Mouse (Mus musculus): Measurements from ENCODE around the gene Fkbp5. TPM values are rescaled to one million over a fixed set of nuclear protein-coding genes. Genes with fewer than 3 reads are reported as not detected.
A peak's percentile ranks its signal among the peaks of the same experiment; 100 is the strongest.

Gene Fkbp5
- total and polyA plus RNA-seq, 3 experiments: 14.4 to 31.4 (median 22.6) TPM

DNA sequence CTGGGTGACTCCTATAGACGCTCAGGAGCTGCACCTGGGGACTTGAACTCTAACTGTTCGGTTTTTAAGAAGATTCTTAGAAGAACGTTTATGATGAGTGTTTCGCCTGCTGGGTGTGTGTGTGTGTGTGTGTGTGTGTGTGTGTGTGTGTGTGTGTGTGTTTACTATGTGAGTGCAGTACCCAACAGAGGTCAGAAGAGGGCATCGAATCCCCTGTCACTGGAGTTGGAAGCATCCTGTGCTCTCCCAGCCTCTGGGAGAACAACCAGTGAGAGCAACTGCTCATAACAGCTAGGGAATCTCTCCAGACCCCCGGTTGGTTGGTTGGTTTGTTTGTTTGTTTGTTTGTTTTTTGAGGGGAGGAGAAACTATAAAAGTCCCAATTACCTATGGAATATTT, 30.6 kb downstream of the Fkbp5 start:
- no peaks in the 10 kb centered on the region for H3K27me3 ChIP-seq (replicated peaks)
- peaks cover 0 to 5% of the 10 kb centered on the region in 2 experiments for H3K36me3 ChIP-seq (replicated peaks in 1 of 2; ENCODE audit: control insufficient read depth in 1 of 2, insufficient read depth in 1 of 2, low read length in 1 of 2)
- peaks cover 3% of the 10 kb centered on the region for H3K9me3 ChIP-seq (replicated peaks; ENCODE audit: low read length)
- TF ChIP-seq POLR2A (IDR thresholded peaks at IDR 0.05; ENCODE audit: low read depth, low read length) (no peak), ZNF384 (IDR thresholded peaks at IDR 0.05; ENCODE audit: low read depth, low read length) (no peak), SMC3 (IDR thresholded peaks at IDR 0.05; ENCODE audit: low read depth, low read length) (peak; percentile 12), ZC3H11A (IDR thresholded peaks at IDR 0.05; ENCODE audit: low read depth, low read length) (no peak), ZKSCAN1 (IDR thresholded peaks at IDR 0.05; ENCODE audit: borderline replicate concordance, low read depth, low read length) (no peak), MXI1 (IDR thresholded peaks at IDR 0.05; ENCODE audit: low read depth, low read length) (no peak), ETS1 (conservative IDR thresholded peaks at IDR 0.05; ENCODE audit: low read depth, low read length) (no peak), ZMIZ1 (IDR thresholded peaks at IDR 0.05; ENCODE audit: low read depth, low read length) (no peak), MAZ (IDR thresholded peaks at IDR 0.05; ENCODE audit: low read depth, low read length) (no peak), CTCF (conservative IDR thresholded peaks at IDR 0.05 in 1 of 2, IDR thresholded peaks at IDR 0.05 in 1 of 2; ENCODE audit: low read depth in 2 of 2, low read length in 2 of 2) (peak in 1 of 2 experiments; percentile 43; a peak in 2 of 4 replicates), JUND (conservative IDR thresholded peaks at IDR 0.05; ENCODE audit: low read depth, low read length) (no peak), TCF12 (IDR thresholded peaks at IDR 0.05; ENCODE audit: low read depth, low read length) (no peak), RAD21 (IDR thresholded peaks at IDR 0.05; ENCODE audit: low read depth, low read length) (peak; percentile 17), MYC (IDR thresholded peaks at IDR 0.05; ENCODE audit: low read depth, low read length) (no peak), GABPA (IDR thresholded peaks at IDR 0.05; ENCODE audit: insufficient replicate concordance, low read depth, low read length) (no peak), BHLHE40 (IDR thresholded peaks at IDR 0.05; ENCODE audit: low read depth, low read length) (no peak), NELFE (IDR thresholded peaks at IDR 0.05; ENCODE audit: low read depth, low read length) (no peak), KAT2A (IDR thresholded peaks at IDR 0.05; ENCODE audit: insufficient replicate concordance, low read length) (no peak)
- peaks cover 6% of the 10 kb centered on the region; the same call in 1 of the 2 replicates for H3K79me2 ChIP-seq (replicated peaks; ENCODE audit: control insufficient read depth, extremely low read depth, insufficient read depth, poor library complexity, severe bottlenecking)
- dilution Hi-C loops (cut with MboI; ENCODE audit: extremely low pct_ligation_motif_present, extremely low pct_unique_long_range_greater_than_20kb, low sequenced_read_pairs): no loop called here
- no peak overlapping the region for H3K27ac ChIP-seq (ENCODE audit: insufficient read depth, low read depth)
- H3K4me1 ChIP-seq (ENCODE audit: control insufficient read depth in 1 of 2, insufficient read depth in 2 of 2): peaks cover 5 to 37% of the 10 kb centered on the region in 2 experiments
- peak; percentile 43 for DNase-seq (ENCODE audit: extremely low read depth)
- no peak overlapping the region for H3K4me2 ChIP-seq (ENCODE audit: insufficient read depth, low read depth, poor library complexity, severe bottlenecking)
- in situ Hi-C loops (cut with MboI; ENCODE audit: low pct_ligation_motif_present, low pct_unique_long_range_greater_than_20kb, low sequenced_read_pairs): no loop called here
- no peak overlapping the region for H3K9ac ChIP-seq (ENCODE audit: insufficient read depth, low read depth)
- no peak overlapping the region for H3K4me3 ChIP-seq (replicated peaks in 1 of 3; ENCODE audit: low read depth in 2 of 3, low read length in 2 of 3, poor library complexity in 1 of 3)

DNA sequence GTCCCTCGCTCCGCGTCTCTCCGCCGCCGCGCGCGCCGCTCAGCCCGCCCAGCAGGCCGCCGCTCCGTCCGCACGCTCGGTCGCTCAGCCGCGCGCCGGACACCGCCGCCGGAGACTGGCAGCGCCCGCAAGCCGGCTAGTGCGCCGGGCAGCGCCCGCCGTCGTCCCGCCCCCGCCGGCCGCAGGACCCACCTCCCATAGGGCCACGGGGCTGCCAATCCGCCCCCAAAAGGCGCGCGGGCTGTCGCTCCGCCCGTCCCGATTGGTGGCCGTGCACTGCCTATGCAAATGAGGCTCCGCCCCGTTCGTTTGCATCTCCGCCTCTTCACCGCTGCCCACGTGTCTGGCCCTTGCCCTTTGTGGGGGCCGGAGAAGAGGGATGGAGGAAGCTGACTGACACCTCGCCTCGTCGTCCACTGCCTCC, 31.3 kb downstream of the Fkbp5 start:
- Histone ChIP-seq H3K9me3 (replicated peaks; ENCODE audit: low read length) (peaks cover 3% of the 10 kb centered on the region), H3K4me2 (ENCODE audit: insufficient read depth, low read depth, poor library complexity, severe bottlenecking) (0 out of 2 replicates have a peak overlapping the region, but pooled peaks have one; percentile 32), H3K4me1 (ENCODE audit: control insufficient read depth in 1 of 2, insufficient read depth in 2 of 2) (peaks cover 5 to 35% of the 10 kb centered on the region in 2 experiments), H3K27ac (ENCODE audit: insufficient read depth, low read depth) (peak overlapping the region; percentile 9), H3K36me3 (replicated peaks in 1 of 2; ENCODE audit: control insufficient read depth in 1 of 2, insufficient read depth in 1 of 2, low read length in 1 of 2) (peaks cover 0 to 8% of the 10 kb centered on the region in 2 experiments), H3K79me2 (replicated peaks; ENCODE audit: control insufficient read depth, extremely low read depth, insufficient read depth, poor library complexity, severe bottlenecking) (peaks cover 6% of the 10 kb centered on the region; the same call in 1 of the 2 replicates), H3K27me3 (replicated peaks) (no peaks in the 10 kb centered on the region), H3K4me3 (replicated peaks in 1 of 3; ENCODE audit: low read depth in 2 of 3, low read length in 2 of 3, poor library complexity in 1 of 3) (peak overlapping the region in 2 of 3 experiments; percentile 84 to 89), H3K9ac (ENCODE audit: insufficient read depth, low read depth) (peak overlapping the region; percentile 57)
- in situ Hi-C loops (cut with MboI; ENCODE audit: low pct_ligation_motif_present, low pct_unique_long_range_greater_than_20kb, low sequenced_read_pairs): no loop called here
- peak; percentile 97 for DNase-seq (ENCODE audit: extremely low read depth)
- dilution Hi-C loops (cut with MboI; ENCODE audit: extremely low pct_ligation_motif_present, extremely low pct_unique_long_range_greater_than_20kb, low sequenced_read_pairs): no loop called here
- TF ChIP-seq UBTF (IDR thresholded peaks at IDR 0.05; ENCODE audit: low read depth, low read length) (peak; percentile 5; the same call in 1 of the 2 replicates), POLR2AphosphoS2 (IDR thresholded peaks at IDR 0.05; ENCODE audit: low read depth, low read length) (no peak), GABPA (IDR thresholded peaks at IDR 0.05; ENCODE audit: insufficient replicate concordance, low read depth, low read length) (no peak), E2F4 (IDR thresholded peaks at IDR 0.05; ENCODE audit: insufficient replicate concordance, low read depth, low read length) (peak; percentile 83; the same call in 1 of the 2 replicates), MXI1 (IDR thresholded peaks at IDR 0.05; ENCODE audit: low read depth, low read length) (peak; percentile 97), USF1 (IDR thresholded peaks at IDR 0.05; ENCODE audit: low read depth, low read length) (peak; percentile 77), MYC (IDR thresholded peaks at IDR 0.05; ENCODE audit: low read depth, low read length) (peak; percentile 77; the same call in 1 of the 2 replicates), MEF2A (IDR thresholded peaks at IDR 0.05; ENCODE audit: borderline replicate concordance, low read depth, low read length) (no peak), ETS1 (conservative IDR thresholded peaks at IDR 0.05; ENCODE audit: low read depth, low read length) (no peak), ZC3H11A (IDR thresholded peaks at IDR 0.05; ENCODE audit: low read depth, low read length) (no peak), NELFE (IDR thresholded peaks at IDR 0.05; ENCODE audit: low read depth, low read length) (peak; percentile 70; the same call in 1 of the 2 replicates), POLR2A (IDR thresholded peaks at IDR 0.05; ENCODE audit: low read depth, low read length) (peak; percentile 79), ZNF384 (IDR thresholded peaks at IDR 0.05; ENCODE audit: low read depth, low read length) (no peak), PAX5 (IDR thresholded peaks at IDR 0.05; ENCODE audit: low read length) (no peak), CTCF (conservative IDR thresholded peaks at IDR 0.05 in 1 of 2, IDR thresholded peaks at IDR 0.05 in 1 of 2; ENCODE audit: low read depth in 2 of 2, low read length in 2 of 2) (no peak), SMC3 (IDR thresholded peaks at IDR 0.05; ENCODE audit: low read depth, low read length) (no peak), RAD21 (IDR thresholded peaks at IDR 0.05; ENCODE audit: low read depth, low read length) (no peak), RCOR1 (conservative IDR thresholded peaks at IDR 0.05; ENCODE audit: low read depth, low read length) (no peak), CHD2 (IDR thresholded peaks at IDR 0.05; ENCODE audit: low read length) (peak; percentile 76), CHD1 (IDR thresholded peaks at IDR 0.05; ENCODE audit: low read depth, low read length) (no peak), JUND (conservative IDR thresholded peaks at IDR 0.05; ENCODE audit: low read depth, low read length) (no peak), EP300 (IDR thresholded peaks at IDR 0.05; ENCODE audit: low read length) (no peak), TBP (conservative IDR thresholded peaks at IDR 0.05; ENCODE audit: low read depth, low read length) (peak; percentile 48; the same call in 1 of the 2 replicates), TCF12 (IDR thresholded peaks at IDR 0.05; ENCODE audit: low read depth, low read length) (peak; percentile 92)
